Comparison of ENCODE assay signal across 8 mouse cellular contexts in genomic region chr6:33968746-33969145, GRCm38 (mm10).
"Had no signal": no experiment of that assay in that cellular context is flagged by ENCODE, and none has a peak within 500 bp of the region (broad histone marks: within the 10 kb centered on the region; RNA-seq: fewer than 3 reads in every experiment).

No protein-coding gene starts in this region.

- DNase-seq: kidney, adult 9 months; kidney, postnatal 25 days; left cerebral cortex, postnatal 4 days; liver, postnatal 0 days; right cerebral cortex, adult 18-20 months; right cerebral cortex, postnatal 14 days; right cerebral cortex, postnatal 4 days; thymus, postnatal 25 days had no signal
